Mouse (Mus musculus): ENCODE measurements at regions not wholly inside any gene's neighbourhood (a gene's known extent, or its start where the extent isn't known, plus 50 kb on each side); places are given as distances from the start of the nearest gene placed in this dataset.

DNA sequence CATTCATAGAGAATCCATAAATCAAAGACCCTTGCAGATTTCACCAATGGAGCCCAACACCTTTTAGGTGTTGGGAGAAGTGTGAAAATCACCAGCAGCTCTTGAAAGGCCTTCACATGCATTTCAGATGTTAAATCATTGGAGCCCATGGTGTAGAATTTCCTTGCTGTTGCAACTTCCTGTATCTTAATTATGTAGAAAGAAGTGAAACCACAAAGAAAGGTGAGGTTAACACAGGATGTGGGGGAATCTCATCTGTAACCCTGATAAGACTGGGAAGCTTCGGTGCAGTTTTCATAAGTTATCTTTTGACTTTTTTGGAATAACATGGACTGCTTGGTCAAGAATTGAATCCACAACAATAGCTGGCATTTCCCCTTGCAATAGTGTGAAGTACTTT is 75.5 kb upstream of the Inhba start:
- ATAC-seq: no peak
- WGBS: 93% methylated on average over 1 of the region's 1 CpGs
- H3K27me3 ChIP-seq: no peaks in the 10 kb centered on the region
- H3K27ac ChIP-seq: no peak overlapping the region
- no peak overlapping the region for H3K4me3 ChIP-seq
- no peak overlapping the region for H3K4me2 ChIP-seq
- no peaks in the 10 kb centered on the region for H3K9me3 ChIP-seq (replicated peaks)
- H3K9ac ChIP-seq: no peak overlapping the region
- H3K36me3 ChIP-seq (ENCODE audit: poor library complexity, severe bottlenecking): no peaks in the 10 kb centered on the region
- no peaks in the 10 kb centered on the region for H3K4me1 ChIP-seq

DNA sequence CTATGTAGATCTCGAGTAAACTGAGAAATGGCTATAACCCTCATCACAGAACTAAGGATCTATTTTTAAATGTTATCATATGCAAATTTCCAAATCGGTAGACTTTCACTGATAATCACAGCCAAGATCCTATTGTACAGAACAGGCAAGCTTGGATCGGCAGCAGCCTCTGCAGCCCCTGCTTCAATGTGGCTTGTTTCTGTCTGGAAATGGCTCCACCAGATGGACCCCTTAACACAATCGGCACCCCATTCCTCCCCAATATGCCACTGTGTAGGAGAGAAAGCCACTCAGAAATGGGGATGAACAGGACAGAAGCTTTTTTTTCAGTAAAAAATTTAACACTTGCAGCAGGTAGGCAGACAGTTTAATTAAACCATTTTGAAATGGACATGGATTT is 61.5 kb upstream of the Inhba start:
- H3K27ac ChIP-seq: no peak overlapping the region
- H3K36me3 ChIP-seq (ENCODE audit: poor library complexity, severe bottlenecking): no peaks in the 10 kb centered on the region
- no peaks in the 10 kb centered on the region for H3K27me3 ChIP-seq
- no peak for ATAC-seq
- H3K4me3 ChIP-seq: no peak overlapping the region
- no peaks in the 10 kb centered on the region for H3K9me3 ChIP-seq (replicated peaks)
- H3K4me2 ChIP-seq: no peak overlapping the region
- no peaks in the 10 kb centered on the region for H3K4me1 ChIP-seq
- H3K9ac ChIP-seq: no peak overlapping the region
- WGBS: 82% methylated on average over 4 of the region's 4 CpGs

DNA sequence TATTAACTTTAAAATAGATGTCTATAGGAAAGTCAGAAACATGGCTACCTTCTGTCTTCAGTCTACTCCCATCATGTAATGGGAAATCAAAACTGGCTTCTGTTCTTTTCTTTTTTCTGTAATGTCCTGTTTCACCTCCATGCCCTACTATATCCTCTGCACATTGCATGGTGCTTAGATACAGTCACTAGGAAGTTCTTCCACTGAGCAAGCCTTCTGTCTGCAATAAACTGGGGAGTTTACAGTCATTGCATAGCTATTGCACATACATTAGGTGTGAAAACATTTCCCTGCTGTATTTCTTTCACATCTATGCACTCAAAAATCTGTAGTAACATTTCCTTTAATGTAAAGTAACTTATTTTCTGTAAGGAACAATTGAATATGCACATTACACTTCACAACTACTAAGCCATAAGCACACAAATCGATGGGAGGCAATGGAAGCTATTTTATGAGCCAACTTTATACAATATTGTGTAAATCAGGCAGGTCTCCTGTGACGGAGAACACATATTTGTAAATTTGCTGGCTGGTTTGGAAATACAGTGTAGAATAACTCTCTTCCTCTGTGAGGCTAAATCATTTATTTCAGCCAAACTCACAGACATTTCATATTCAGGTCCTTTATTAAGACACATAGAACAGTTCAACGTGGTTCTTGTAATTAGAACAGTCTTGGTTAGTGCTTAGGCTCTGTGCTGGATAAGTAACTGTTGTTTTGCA is 60.6 kb upstream of the Inhba start:
- H3K9ac ChIP-seq: no peak overlapping the region
- 86% methylated on average over 3 of the region's 3 CpGs for WGBS
- ATAC-seq: no peak

More for the DNA sequence above, 60.6 kb upstream of the Inhba start:
- Histone ChIP-seq H3K9me3 (replicated peaks) (no peaks in the 10 kb centered on the region), H3K27ac (no peak overlapping the region), H3K4me3 (no peak overlapping the region), H3K36me3 (ENCODE audit: poor library complexity, severe bottlenecking) (no peaks in the 10 kb centered on the region), H3K4me2 (no peak overlapping the region), H3K4me1 (no peaks in the 10 kb centered on the region), H3K27me3 (no peaks in the 10 kb centered on the region)

Data from forebrain, embryonic 13.5 days (tissue).